Mouse (Mus musculus) midbrain, postnatal 0 days (tissue): ENCODE results near the gene Lactbl1. TPM values are rescaled to one million over a fixed set of nuclear protein-coding genes. Genes with fewer than 3 reads are reported as not detected.

Source experiments
- ATAC-seq: fragments of 200-750 bp; cut with Nextera tagmentation; 2 replicates; pipeline ENCODE4 v1.8.0; 2017; ENCODE audit warnings: moderate number of reproducible peaks, mild to moderate bottlenecking, moderate TSS enrichment, moderate library complexity; ENCODE audit not compliant: low FRiP score
- DNase-seq: peaks from one replicate; pipeline ENCODE4 v3.0.0-alpha.2; 2015; ENCODE audit warnings: low spot score
- H3K27ac ChIP-seq: fragments of 300-500 bp; sonication (generic); 2 replicates; pipeline ENCODE4 v1.5.1; 2014; ENCODE audit warnings: low read depth, mild to moderate bottlenecking, low read length, mixed read lengths
- H3K27me3 ChIP-seq: fragments of 300-500 bp; sonication (generic); 2 replicates; pipeline ENCODE4 v1.6.1; 2014; ENCODE audit warnings: low read length, control low read depth, mixed read lengths; ENCODE audit not compliant: insufficient read depth
- H3K36me3 ChIP-seq: fragments of 300-500 bp; sonication (generic); 2 replicates; pipeline ENCODE4 v1.6.1; 2014; ENCODE audit warnings: low read length, control low read depth, mixed read lengths; ENCODE audit not compliant: insufficient read depth
- H3K4me1 ChIP-seq: fragments of 300-500 bp; sonication (generic); 2 replicates; pipeline ENCODE4 v1.6.1; 2014; ENCODE audit warnings: mild to moderate bottlenecking, control low read depth, antibody characterized with exemption, low read length, mixed read lengths; ENCODE audit not compliant: insufficient read depth
- H3K4me2 ChIP-seq: fragments of 300-500 bp; sonication (generic); 2 replicates; pipeline ENCODE4 v1.6.1; 2014; ENCODE audit warnings: low read depth, mild to moderate bottlenecking, low read length, mixed read lengths; ENCODE audit not compliant: poor library complexity, severe bottlenecking
- H3K4me3 ChIP-seq: fragments of 300-500 bp; sonication (generic); 2 replicates; pipeline ENCODE4 v1.5.1; 2014; ENCODE audit warnings: low read depth, mild to moderate bottlenecking, low read length, moderate library complexity
- H3K9ac ChIP-seq: fragments of 300-500 bp; sonication (generic); replicated peaks from 2 replicates; pipeline ENCODE4 v1.6.1; 2014; ENCODE audit warnings: mild to moderate bottlenecking, low read length, moderate library complexity, mixed read lengths; ENCODE audit not compliant: poor library complexity, severe bottlenecking
- H3K9me3 ChIP-seq: fragments of 300-500 bp; sonication (generic); 2 replicates; pipeline ENCODE4 v1.6.1; 2016; ENCODE audit warnings: low read length, control low read depth
- CTCF ChIP-seq: IDR thresholded peaks from 2 replicates; pipeline ENCODE4 v1.5.1; 2016; ENCODE audit warnings: antibody characterized with exemption, mild to moderate bottlenecking
- WGBS: fragments of 180-500 bp; shearing (Covaris S2); extraction: QIAGEN DNeasy Blood & Tissue Kit; methylation state at CpG from one replicate; pipeline ENCODE4 v1.1.7; 2014; 5-methylcytosine and 5-hydroxymethylcytosine counted together
- polyA plus RNA-seq: library from polyadenylated mRNA; unstranded; fragments of >200 nt; fragmentation: Nextera tagmentation; extraction: Ambion mirVana; gene quantifications from 2 replicates; pipeline ENCODE4 v1.2.1, GENCODE M21; 2015
- total RNA-seq: library from RNA; depleted of rRNA; stranded (reverse); fragments of >200 nt; gene quantifications from 2 replicates; pipeline ENCODE4 v1.2.3, GENCODE M21; 2014

Gene Lactbl1
- total and polyA plus RNA-seq, 2 experiments from 2014 or later: 0.09 to 0.93 TPM

DNA sequence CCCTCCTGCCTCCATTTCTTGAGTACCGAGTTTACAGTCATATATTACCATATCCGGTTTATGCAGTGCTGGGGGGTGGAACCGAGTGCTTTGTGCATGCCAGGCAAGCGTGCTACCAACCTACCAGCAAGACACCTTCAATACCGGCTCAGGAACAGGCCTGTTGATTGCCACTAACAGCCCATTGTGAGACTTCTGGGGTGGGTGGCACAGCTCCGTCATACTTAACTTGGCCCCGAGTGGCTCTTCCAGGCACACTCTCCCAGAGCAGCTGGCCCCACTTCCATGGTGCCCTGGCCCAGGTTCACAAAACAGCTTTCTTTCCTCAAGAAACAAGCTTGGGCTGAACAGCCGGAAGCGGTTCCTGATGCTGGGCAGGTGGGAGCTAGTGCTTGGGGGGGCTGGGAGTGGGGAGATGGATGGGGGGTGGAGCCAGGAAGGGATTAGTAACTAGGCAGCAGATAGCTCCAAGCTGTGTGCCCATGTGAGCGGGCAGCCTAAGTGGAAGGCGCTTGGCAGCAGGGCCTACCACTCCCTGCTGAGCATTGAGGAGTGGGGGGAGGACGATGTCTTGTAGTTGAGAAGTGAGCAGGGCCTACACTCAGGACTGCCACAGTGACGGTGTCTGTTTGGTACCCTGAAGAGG, 29.6 kb downstream of the Lactbl1 start:
- no peak for TF ChIP-seq CTCF

DNA sequence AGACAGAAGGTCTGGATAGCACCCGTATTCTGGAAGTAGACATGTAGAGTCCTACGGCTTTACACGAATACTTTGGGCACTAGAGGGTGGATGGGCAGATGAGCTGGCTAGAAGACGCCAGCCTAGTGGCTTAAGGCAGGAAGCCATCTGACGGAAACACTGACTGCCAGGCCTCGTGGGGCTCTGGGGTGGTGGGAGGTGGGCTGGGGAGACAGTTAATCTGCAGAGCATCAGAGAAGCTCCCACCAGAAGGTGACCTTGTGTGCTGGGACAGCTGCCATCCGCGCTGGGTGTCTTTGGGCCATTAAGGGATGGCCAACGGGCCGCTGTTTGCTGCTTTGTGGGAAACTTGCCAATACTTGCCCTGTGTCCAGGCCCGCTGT, 30.1 kb downstream of the Lactbl1 start:
- H3K4me3 ChIP-seq: no peak overlapping the region
- H3K9me3 ChIP-seq: no peaks in the 10 kb centered on the region
- H3K27ac ChIP-seq: peak overlapping the region; percentile 59
- 34% methylated on average over 11 of the region's 11 CpGs for WGBS
- peaks cover 32% of the 10 kb centered on the region for H3K36me3 ChIP-seq
- no peaks in the 10 kb centered on the region for H3K4me1 ChIP-seq
- TF ChIP-seq CTCF: no peak
- peak; percentile 76 for DNase-seq
- no peak for ATAC-seq
- H3K4me2 ChIP-seq: no peak overlapping the region
- no peaks in the 10 kb centered on the region for H3K27me3 ChIP-seq
- no peak overlapping the region for H3K9ac ChIP-seq

More for the DNA sequence above, 29.6 kb downstream of the Lactbl1 start:
- WGBS: 36% methylated on average over 13 of the region's 13 CpGs
- Histone ChIP-seq H3K36me3 (peaks cover 27% of the 10 kb centered on the region), H3K4me3 (no peak overlapping the region), H3K27me3 (no peaks in the 10 kb centered on the region), H3K9ac (no peak overlapping the region), H3K27ac (peak overlapping the region; percentile 59), H3K4me2 (no peak overlapping the region), H3K9me3 (no peaks in the 10 kb centered on the region), H3K4me1 (no peaks in the 10 kb centered on the region)
- ATAC-seq (peak; percentile 70), DNase-seq (peak; percentile 80)

DNA sequence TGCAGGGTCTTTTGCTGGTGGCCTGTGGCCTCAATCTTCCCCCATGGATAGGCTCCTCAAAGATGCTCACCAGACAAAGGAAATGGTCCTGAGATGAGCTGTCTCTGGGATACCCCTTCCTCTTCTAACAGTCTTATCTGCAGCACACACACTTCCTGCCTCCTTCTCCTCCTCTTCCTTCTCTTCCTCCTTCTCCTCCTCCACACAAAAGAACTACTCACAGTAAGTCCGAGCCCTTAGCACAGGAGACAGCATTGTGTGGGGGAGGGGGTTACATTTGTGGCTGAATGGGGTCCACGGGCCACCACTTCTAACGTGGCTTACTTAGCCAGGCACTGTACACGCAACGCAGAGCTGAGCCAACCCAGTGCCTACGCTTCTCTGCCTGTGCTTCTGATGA, 30.6 kb downstream of the Lactbl1 start:
- no peak for ATAC-seq

DNA sequence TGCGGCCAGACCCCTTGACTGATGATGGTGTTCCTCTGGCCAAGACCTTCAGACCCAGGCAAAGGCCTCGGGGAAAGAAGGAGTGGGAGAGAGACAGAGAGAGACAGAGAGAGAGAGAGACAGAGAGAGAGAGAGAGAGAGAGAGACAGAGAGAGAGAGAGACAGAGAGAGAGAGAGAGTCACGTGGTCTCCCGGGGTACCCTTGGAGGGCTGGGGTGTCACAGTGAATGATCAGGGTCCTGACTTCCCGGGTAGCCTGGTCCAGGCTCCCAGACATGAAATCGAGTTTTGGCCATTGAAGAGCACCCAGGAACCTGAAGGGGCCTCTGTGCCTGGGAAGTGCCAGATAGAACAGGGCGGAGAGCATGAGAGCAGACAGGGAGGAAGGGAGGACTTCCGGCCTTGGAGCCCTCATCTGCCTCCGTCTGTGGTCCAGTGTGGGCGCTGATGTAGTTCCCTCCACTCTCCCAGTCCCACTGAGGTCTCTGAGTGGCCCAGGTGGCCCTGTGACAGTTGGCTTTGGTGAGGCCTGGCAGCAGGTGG, 31.3 kb downstream of the Lactbl1 start:
- WGBS: 88% methylated on average over 10 of the region's 10 CpGs
- no peak for ATAC-seq
- Histone ChIP-seq H3K9ac (no peak overlapping the region), H3K36me3 (peaks cover 40% of the 10 kb centered on the region), H3K27me3 (no peaks in the 10 kb centered on the region), H3K4me2 (no peak overlapping the region), H3K9me3 (no peaks in the 10 kb centered on the region), H3K27ac (no peak overlapping the region), H3K4me1 (no peaks in the 10 kb centered on the region), H3K4me3 (no peak overlapping the region)
- no peak for TF ChIP-seq CTCF
- no peak for DNase-seq

More for the DNA sequence above, 30.6 kb downstream of the Lactbl1 start:
- Histone ChIP-seq H3K4me2 (no peak overlapping the region), H3K4me1 (no peaks in the 10 kb centered on the region), H3K27ac (peak overlapping the region; percentile 59), H3K27me3 (no peaks in the 10 kb centered on the region), H3K9me3 (no peaks in the 10 kb centered on the region), H3K9ac (no peak overlapping the region), H3K36me3 (peaks cover 34% of the 10 kb centered on the region), H3K4me3 (no peak overlapping the region)
- DNase-seq: no peak
- no peak for TF ChIP-seq CTCF
- 52% methylated on average over 6 of the region's 6 CpGs for WGBS

DNA sequence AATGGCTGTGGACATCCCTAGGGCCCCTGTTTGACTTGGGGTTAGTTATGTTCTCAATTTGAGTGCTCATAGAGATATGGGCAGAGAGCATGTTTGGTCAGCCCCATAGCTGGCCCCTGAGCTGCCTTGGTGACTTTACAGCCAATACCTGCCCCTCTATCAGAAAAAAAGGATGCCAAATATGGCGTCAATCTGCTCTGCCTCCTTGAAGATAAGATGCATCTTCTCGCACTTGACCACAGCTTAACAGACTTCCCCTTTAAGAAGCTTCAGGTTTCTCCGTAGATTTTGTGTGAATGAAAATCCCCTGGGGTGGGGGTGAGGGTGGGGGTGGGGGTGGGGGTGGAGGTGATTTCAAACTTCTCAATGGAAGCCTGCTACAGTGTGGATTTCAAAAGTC, 35.5 kb downstream of the Lactbl1 start:
- Histone ChIP-seq H3K9ac (no peak overlapping the region), H3K36me3 (peaks cover 64% of the 10 kb centered on the region), H3K9me3 (no peaks in the 10 kb centered on the region), H3K27ac (no peak overlapping the region), H3K4me3 (no peak overlapping the region), H3K27me3 (no peaks in the 10 kb centered on the region), H3K4me2 (no peak overlapping the region), H3K4me1 (no peaks in the 10 kb centered on the region)
- WGBS: 80% methylated on average over 3 of the region's 3 CpGs
- no peak for ATAC-seq
- TF ChIP-seq CTCF: no peak
- no peak for DNase-seq

DNA sequence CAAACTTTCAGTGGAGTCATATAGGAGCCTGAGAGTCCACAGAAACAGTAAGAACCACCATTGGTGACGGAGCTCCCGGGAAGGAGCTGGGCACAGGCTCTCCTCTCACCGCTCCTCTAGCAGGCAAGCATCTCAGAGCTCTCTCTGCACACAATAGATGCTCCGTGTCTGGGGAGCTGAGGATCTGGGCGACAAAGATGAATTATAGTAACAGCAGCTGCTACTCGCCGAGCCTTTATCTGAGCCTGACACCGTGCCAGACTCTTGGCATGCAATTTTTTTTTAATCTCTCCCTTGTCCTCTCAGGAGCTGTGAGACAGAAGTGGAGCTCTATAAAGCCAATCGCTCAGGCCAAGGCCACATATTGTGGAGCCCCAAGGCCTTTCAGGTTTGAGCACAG, 42.6 kb downstream of the Lactbl1 start:
- TF ChIP-seq CTCF: no peak
- Histone ChIP-seq H3K9me3 (no peaks in the 10 kb centered on the region), H3K27ac (no peak overlapping the region), H3K9ac (no peak overlapping the region), H3K4me3 (no peak overlapping the region), H3K36me3 (peaks cover 20% of the 10 kb centered on the region), H3K4me2 (no peak overlapping the region), H3K27me3 (no peaks in the 10 kb centered on the region), H3K4me1 (no peaks in the 10 kb centered on the region)
- 38% methylated on average over 9 of the region's 9 CpGs for WGBS
- ATAC-seq: no peak
- DNase-seq: peak; percentile 71
